Mouse (Mus musculus) natural killer cell, adult 2 months (primary cell): ENCODE data around the gene Rgs9.

Source experiments
- DNase-seq, 2 experiments: peaks; one replicate each; pipeline ENCODE4 v3.0.0; 2022; ENCODE audit warnings: low spot score in 2 of 2

Gene Rgs9

DNA sequence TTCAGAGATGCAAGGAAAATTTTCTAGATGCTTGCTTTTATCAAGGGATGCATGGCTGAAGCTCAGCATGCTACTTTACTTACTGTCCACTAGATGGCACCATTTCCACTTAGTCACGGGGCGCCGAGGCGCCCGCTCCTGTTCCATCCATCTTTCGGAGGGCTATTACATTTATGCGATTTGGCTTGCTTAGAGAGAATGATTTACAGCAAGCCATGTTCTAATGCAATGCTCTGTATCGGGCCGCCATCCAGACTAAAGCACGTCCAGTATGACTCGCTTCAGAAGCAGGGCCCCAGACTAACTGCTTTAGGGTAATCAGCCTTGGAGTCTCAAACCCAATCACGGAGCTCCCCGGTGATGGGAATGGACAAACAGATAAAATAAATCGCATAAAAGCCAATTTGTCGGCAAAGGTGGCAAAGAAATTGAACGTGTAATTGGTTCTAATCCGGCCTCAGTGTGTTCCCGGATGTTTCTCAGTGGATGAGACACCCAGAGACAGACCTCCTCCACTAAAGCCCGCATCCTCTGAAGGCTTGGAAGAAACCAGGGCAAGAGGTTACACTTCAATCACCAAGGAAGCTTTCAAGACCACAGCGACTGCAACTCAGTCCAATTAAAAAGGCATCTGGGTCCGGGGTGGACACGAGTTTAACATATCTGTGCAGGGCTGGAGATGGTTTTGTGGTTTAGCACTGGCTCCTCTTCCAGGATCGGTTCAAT is 53.1 kb downstream of the Rgs9 start:
- peak; percentile 18 to 25 for DNase-seq

DNA sequence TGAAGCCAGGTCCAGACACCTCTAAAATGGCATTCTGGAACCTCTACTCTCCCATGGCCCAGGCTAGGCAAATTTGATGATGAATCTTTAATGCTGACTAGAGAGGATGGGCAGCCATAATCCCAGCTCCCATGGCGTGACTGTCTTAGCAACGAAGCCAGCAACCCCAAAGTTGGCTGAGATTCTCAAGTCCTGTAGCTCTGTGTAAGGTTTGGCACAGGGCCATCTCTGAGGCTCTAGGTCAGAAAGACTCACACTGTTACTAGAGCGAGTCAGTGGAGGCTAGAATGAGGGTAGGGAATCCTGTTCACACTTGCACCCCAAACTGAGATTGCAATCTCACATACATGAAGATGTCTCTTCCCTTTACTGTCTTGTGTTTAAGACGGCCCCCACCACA is 57.8 kb downstream of the Rgs9 start:
- no peak for DNase-seq

DNA sequence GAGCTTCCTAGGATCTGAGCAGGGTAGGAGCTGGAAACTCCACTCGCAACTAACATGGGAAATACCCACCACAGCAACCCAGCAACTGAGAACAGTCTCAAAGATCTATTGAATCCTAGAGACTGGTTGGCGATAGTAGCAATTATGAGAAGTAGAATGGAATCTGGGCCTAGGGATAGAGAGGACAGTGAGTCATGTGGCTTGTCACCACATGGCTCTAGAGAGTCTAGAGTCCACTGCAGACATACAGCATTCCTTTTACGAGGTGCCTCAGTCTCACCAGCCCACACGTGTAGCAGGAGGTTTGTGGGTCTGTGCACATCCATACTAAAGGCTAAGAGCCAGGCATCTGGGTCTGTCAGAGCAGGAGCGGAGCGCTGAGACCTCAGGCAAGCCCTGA is 59.3 kb downstream of the Rgs9 start:
- DNase-seq, result no peak

DNA sequence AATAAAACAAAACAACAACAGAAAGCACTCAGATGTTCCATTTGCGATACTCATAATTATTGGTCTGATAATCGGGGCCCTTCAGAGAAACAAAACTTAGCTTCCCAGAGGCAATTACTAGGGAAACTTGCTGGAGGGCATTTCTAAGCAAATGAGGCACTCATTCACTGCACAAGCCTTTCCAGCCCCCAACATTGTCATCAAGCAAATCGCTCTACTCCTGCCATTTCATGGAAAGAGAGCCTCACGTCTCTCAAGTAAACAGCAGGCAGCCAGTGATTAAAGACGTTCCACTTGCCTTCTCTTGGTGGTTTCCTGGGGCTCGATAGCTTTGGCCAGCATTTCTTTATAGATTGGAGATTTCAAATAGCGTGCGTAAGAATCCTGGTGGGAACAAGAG is 60.1 kb downstream of the Rgs9 start:
- DNase-seq, result no peak

DNA sequence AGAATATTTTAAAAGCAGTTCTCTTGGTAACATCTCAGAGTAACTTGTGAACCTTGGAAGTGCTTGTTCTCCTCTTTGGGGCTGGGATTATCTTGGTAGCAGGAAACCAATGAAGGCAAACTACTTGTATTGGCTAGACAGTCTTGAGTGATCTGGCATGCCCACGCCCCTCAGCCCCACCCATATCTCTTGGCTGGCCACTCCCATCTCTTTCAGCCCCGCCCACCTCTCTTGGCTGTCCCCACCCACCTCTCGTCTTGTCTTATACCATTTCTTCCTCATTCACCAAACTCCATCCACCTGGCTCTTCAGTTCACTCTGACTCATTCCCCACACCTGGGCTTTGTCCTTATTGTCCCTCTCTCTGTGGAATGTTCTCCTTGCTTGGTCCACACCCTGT is 64.3 kb downstream of the Rgs9 start:
- no peak for DNase-seq

DNA sequence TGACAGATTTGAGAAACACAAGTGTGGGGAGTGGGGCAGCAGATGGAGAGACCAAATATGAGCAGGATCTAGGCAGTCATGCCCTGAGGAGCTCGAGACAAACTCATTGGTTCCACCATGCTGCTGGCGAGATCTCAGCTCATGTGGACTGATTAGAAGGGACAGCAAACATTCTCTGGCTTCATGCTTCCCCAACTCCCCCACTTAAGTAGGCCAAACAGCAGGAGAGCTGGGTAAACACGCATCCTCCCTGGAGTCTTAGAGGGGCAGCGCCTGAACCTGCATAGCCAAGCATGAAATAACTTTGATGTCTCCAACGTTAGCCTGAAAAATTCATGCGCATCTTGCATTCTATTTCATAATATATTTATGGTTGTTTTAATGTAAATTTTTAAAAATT is 65.1 kb downstream of the Rgs9 start:
- DNase-seq, result no peak

DNA sequence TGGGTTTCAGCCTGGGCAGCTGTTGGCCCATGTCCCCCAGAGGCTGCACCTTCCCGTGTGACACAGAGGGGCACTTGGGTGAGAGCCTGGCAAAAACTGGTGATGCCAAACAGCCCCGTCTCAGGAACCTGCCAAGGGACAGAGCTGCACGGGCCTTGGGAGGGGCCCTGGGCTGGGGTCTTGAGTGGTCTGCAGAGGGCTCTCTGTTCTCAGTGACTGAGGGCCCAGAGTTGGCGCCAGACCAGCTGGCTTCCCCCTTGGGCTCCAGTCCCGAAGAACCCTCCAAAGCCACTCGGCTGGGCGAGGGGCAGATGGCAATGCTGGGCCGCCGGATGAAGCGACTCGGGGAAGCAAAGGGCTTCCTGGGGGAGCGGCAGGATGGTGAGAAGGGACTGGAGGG is 70.8 kb downstream of the Rgs9 start:
- no peak for DNase-seq

DNA sequence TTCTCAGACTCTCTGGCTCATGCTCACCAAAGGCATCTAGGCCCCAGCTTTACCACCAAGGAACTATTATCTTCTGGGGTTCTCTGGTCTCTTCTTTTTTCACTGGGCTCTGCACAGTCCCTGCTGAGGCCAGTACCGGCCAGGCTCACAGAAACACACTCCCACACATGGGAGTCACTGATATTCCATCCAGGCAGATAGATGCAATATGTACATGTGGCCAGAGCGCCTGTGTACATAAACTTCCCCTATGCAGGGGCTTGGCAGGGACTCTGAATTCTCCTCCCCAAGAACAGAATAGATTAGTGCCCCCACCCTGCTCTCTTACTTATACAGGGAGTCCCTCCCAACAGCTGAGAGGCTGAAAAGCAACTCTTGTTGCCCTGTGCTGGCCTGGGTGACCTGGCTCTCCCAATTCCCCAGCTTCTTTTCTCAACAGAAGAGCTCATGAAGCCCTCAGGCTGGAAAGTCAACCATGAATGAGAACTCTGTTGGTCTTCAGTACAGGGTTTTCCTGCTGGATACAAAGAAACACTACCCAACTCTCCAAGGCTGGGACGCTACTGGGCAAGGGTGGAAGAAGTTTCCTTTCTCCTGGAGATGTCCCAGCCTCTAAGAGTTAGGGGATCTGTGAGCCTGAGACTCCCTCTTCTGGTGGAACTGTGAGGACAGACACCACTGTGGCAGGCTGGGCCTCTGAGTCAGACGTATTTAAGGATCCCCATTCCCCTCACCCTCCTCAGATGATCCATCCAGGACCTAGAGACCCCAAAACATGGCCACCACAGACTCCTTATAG is 76.5 kb downstream of the Rgs9 start:
- DNase-seq, result no peak

DNA sequence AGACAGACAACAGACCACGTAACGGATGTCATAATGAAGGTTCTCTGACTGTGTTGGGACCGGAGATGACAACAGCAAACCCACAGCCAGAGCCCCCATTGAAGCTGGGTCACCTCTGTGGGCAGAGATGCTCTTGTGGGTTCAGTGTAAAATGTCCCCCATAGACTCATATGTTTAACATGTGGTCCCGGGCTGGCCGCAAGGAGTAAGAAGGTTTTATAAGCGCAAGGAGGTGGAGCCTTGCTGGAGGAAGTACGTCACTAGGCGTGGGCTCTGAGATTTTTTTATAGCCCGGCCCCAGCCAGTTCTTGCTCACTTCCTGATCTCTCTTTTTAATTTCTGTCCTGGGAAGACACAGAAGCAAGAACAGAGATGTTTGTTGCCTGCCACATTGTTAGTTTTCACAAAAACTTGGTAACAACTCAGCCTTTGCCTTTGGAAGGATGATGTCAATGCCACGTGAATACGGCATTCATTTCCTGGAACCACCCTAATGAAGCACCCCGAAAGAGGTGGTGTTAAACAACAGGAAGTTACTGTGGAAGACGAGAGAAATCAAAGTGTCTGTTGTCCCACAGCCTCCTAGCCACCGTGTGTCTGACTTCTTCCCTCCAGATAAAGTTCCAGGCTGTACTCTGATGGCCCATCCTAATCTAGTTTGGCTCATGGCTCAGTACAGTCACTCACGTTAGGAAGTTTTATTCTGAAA is 79.1 kb downstream of the Rgs9 start:
- peak; percentile 47 to 69 for DNase-seq

DNA sequence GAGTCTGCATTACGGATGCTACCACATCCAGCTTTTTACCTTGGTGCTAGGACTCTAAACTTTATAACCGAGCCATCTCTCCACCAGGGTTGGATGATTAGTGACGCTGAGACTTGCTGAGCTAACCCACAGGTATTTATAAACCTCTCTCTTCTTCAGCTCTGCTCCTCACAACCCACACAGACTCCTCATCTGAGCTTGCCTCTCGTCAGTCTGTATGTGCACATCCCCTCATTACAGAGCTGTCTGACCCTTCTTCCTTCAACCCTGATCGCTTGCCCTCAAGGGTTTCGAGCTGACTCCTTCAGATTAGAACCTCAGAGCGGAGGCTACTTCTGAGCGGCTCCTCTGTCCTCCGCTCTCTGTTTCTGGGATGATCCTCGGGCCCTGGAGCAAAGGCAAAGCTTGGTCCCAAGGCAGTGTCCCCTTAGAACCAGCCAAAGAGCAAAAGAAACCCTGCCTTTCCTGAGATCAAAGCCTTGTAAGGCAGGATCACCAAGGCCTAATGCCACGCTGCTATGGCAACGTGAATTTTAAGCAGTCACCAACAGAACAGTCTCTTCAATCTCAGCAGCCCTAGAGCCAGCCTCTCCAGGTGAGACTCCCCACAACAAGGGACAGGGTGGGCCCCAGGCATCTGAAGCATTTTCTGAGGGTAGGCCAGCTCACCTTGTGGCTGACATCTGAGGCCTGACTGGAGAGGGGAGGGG is 79.9 kb downstream of the Rgs9 start:
- DNase-seq, result no peak

DNA sequence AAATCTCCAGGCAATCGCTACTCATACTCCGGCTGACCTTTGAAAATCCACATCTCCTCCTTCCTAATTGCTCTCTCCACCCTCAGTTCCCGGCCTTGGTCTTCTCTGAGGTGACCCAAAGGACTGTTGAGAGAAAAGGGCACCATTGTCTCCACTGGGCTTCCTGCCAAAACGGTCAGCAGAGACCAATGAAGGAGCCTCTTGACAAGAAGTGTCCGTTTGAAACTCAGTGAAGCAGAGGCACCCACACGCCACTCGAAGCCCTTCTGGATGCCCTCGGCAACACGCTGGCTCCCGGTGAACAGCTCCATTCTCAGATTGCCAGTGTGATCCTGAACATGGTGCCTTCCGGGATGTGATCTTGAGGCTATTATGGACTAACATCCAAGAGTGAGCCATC is 87.2 kb downstream of the Rgs9 start:
- no peak for DNase-seq

DNA sequence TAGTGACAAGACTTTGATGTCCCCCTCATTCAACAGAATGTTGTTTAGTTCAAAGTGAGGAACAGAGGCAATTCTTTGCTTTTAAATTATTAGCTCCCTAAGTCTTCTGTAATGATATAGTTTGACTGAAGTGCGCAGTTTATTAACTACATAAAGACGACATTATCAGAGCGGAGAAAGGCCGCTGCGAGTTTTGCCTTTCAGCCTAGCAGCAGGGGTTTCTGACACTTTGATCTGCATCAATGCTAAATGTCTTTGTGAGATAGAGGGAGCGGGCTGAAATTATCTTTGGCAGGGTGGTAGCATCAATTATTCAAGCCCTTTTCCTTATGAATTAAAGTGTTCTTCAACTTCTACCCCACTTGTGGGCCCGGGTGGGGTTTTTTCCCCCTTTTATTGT is 87.6 kb downstream of the Rgs9 start:
- no peak for DNase-seq

DNA sequence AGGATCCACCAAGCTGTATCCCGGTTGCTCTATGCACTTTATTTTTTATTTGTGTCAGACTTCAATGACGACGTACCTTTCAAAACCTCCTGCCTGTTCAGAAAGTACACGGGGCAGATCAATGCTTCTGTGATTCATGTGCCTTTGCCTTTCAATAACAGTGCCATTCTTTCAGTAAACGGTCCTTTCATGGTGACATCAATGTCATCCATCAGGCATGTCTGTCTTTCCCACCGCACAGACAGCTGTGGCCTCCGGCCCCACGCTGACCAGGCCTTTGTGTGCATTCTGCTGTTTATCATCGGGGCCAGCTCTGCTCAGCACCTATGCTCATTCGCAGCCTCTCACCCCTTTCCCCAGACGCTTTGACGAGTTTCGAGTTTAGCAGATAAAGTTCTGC is 91.2 kb downstream of the Rgs9 start:
- no peak for DNase-seq

DNA sequence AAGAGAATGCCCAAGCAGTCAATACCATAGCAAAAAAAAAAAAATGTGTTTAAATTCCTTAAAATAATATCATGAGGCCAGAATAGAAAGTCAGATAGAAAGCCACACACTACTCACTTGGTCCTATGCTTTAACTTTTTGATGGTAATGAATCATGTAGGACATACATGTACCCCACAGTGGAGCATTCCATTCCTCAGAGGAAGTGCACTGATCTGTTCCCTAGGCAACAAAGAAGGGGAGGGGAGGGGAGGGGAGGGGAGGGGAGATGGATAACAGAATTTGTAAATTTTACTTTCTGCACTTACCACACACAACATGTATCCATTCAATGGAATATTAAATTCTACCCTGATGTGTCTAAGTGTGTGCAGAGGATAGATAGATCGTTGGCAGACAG is 91.9 kb downstream of the Rgs9 start:
- DNase-seq, result no peak

DNA sequence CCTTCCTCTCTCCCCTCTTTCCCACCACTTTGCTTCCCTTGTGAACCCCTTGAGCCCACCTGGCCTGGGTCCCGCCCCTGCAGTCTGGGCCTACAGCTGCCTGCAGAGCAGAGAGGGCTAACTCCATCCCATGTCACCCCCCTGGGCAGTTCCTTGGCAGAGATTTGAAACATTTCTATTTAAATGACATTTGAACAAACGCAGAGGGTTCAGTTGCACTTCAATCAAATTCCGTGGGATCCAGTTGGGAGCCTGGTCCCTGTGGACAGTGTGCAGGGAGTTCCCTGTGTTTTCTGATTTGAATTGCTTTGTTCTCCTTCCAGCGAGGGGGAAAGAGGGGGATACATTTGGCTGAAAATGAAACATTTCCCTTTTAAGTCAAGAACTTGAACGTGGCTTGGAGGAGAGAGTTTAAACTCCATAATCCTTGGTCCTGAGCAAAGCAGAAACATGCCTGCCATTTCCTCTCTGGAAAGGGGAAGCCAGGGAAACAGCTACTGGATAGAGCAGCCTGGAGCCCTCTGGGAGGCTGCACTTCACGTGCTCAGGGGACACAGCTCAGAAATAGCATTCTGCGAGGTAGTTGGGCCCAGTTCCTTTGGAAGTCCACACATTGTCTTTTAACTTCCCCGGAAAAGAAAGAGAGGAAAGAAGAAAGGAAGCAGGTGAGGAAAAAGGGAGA is 98.2 kb downstream of the Rgs9 start:
- DNase-seq, result no peak

DNA sequence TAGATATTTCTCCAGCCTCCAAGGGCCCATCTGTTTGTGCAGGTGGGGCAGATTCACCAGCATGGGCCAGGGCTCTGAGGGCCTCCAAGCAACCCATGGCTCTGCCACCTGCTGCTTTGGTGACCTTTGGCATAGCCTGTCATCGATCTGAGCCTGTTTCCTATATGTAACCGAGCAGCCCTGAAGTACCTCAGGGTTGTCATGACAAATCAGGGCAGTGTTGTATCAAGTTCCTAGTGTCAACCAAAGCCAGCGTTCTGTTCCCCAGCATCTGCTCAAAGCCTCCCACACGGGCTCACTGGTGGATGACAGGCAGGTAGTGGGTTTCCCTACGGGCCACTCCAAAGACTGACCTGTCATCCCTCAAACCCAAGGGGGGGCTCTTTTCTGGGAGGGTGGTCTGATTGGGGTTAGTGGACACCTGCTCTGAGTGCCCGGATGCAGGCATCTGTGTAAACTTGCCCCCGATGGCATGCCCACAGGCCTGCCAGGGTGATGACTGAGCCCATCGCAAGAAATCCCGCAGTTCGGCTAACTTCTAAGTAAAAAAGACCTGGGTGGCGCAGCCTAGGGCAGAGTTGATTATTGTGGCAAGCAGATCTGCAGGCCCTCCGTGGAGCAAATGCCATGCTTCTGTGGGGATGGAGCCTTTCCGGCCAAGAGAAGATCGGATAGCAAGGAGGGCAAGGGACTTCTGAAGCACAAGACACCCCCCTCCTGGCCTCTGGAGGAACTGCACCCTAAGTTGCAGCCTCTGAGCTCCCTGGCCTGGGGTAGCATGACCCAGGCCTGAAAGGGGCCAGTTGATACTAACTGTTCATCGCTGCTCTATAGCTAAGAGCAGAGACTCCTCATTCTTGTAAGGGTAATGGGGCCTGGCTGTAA is 105.0 kb downstream of the Rgs9 start:
- peak; percentile 26 to 28 for DNase-seq

DNA sequence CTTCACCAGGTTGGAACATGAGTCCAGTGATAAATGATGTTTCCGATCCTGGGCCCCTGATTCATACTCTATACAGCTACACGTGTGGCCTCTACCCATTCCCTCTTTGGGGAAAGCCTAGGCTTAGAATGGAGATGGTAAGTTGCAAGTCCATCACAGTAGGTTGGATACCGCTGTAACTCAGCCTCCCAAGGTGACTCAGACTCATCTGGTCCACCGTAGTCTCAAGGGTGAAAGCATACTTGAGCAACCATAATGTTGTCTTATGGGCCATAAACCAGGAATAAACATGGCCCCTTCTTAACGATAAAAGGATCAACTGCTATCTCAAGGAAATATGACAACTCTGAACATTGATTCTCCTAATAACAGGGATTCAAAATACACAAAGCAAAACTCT is 109.7 kb downstream of the Rgs9 start:
- no peak for DNase-seq

DNA sequence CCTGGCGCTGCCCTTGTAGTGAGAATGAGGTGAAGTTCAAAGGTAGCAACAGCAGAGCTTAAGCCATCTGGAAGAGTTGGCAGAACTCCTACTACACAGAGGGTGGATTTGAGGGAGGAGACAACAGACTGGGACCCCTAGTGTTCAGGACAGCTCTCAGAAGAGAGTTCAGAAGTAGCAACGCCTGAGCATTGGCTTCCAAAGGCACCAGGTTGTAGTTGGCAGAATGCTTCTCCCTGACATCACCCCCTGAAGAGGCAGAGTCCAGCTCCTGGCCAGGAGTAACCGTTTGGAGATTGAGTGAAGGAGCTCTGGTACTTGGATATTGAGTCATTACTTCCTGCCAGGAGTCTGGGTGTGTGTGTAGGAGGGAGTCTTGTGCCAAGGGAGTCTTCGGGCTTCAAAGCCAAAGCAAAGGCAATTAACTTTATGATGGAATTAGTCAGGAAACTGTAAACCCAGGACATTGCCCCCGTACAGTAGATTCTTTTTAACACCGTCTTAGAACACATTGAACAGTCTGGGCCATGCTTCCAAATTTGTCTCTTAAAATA is 110.2 kb downstream of the Rgs9 start:
- no peak for DNase-seq

DNA sequence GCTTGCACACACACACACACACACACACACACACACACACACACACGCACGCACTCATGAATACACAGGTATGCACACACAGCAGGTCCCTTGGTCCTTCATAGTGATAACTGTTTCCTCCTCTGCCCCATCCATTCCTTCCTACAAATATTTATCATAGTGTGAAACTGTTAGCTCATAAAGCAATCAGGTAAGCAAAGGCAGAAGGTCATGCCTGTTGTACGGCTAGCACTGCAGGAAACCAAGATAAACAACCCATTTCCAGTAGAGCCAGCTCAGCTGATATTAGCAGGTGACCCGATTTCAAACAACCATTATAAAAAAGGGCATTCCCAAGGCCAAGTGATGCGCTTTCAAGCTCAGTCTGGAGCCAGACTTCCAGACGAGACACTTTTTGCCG is 116.8 kb downstream of the Rgs9 start:
- no peak for DNase-seq

DNA sequence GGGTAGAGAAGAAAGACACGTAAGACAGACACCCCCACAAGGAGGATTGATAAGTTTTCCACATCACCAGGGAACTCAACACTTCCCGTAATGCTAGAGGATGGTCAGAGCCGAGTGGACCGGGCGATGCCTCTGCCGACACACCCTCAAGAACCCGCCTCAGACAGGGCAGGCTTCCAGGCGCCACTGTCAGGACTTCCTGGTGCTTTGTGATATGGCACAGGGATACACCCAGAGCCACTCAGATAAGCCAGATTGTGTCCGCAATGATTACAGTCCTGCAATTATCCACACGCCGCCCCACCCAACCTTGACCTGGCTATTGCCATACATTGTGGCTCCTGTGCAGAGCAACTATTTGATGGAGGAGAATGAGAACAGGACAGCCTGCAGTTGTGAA is 117.6 kb downstream of the Rgs9 start:
- DNase-seq, result no peak
